Mouse (Mus musculus): Measurements from ENCODE around the gene Ncf2.

- TF ChIP-seq CTCF (conservative IDR thresholded peaks at IDR 0.05; ENCODE audit: low read length) (no peak), POU5F1 (IDR thresholded peaks at IDR 0.05; ENCODE audit: borderline replicate concordance, low read length) (no peak), NANOG (IDR thresholded peaks at IDR 0.05; ENCODE audit: borderline replicate concordance, low read length) (no peak)
Observed at GRCm38 (mm10) chr1:152828637-152829355, 28.8 kb downstream of the Ncf2 start.

Data from E14TG2a.4 (cell line).